Mouse (Mus musculus) heart, embryonic 12.5 days (tissue): ENCODE measurements around the gene Cadm1. TPM values are rescaled to one million over a fixed set of nuclear protein-coding genes. Genes with fewer than 3 reads are reported as not detected.

Experiments
- ATAC-seq: fragments of 200-750 bp; cut with Nextera tagmentation; 2 replicates; pipeline ENCODE4 v1.8.0; 2017; ENCODE audit warnings: moderate TSS enrichment, moderate library complexity; ENCODE audit not compliant: insufficient number of reproducible peaks, low FRiP score
- H3K27ac ChIP-seq: fragments of 300-500 bp; sonication (generic); 2 replicates; pipeline ENCODE4 v1.5.1; 2016; ENCODE audit warnings: mild to moderate bottlenecking, moderate library complexity; ENCODE audit not compliant: poor library complexity, severe bottlenecking
- H3K27me3 ChIP-seq: fragments of 300-500 bp; sonication (generic); replicated peaks from 2 replicates; pipeline ENCODE4 v1.6.1; 2016; ENCODE audit warnings: mild to moderate bottlenecking, moderate library complexity
- H3K36me3 ChIP-seq: fragments of 300-500 bp; sonication (generic); 2 replicates; pipeline ENCODE4 v1.6.1; 2016; ENCODE audit warnings: mild to moderate bottlenecking, moderate library complexity
- H3K4me1 ChIP-seq: fragments of 300-500 bp; sonication (generic); replicated peaks from 2 replicates; pipeline ENCODE4 v1.6.1; 2016; ENCODE audit warnings: mild to moderate bottlenecking
- H3K4me2 ChIP-seq: fragments of 300-500 bp; sonication (generic); 2 replicates; pipeline ENCODE4 v1.6.1; 2016; ENCODE audit warnings: mild to moderate bottlenecking, moderate library complexity
- H3K4me3 ChIP-seq: fragments of 300-500 bp; sonication (generic); 2 replicates; pipeline ENCODE4 v1.5.1; 2016; ENCODE audit warnings: mild to moderate bottlenecking
- H3K9ac ChIP-seq: fragments of 300-500 bp; sonication (generic); 2 replicates; pipeline ENCODE4 v1.6.1; 2016; ENCODE audit warnings: mild to moderate bottlenecking, moderate library complexity
- H3K9me3 ChIP-seq: fragments of 300-500 bp; sonication (generic); replicated peaks from 2 replicates; pipeline ENCODE4 v1.6.1; 2016; ENCODE audit warnings: mild to moderate bottlenecking, moderate library complexity
- WGBS: fragments of 180-500 bp; shearing (Covaris S2); methylation state at CpG from one replicate; pipeline ENCODE4 v1.1.7; 2016; 5-methylcytosine and 5-hydroxymethylcytosine counted together
- polyA plus RNA-seq: library from polyadenylated mRNA; unstranded; fragments of >200 nt; fragmentation: Nextera tagmentation; extraction: Ambion mirVana; gene quantifications from 2 replicates; pipeline ENCODE4 v1.2.1, GENCODE M21; 2016

The Cadm1 gene
- polyA plus RNA-seq, 1 experiment from 2014 or later = 18.7 TPM

DNA sequence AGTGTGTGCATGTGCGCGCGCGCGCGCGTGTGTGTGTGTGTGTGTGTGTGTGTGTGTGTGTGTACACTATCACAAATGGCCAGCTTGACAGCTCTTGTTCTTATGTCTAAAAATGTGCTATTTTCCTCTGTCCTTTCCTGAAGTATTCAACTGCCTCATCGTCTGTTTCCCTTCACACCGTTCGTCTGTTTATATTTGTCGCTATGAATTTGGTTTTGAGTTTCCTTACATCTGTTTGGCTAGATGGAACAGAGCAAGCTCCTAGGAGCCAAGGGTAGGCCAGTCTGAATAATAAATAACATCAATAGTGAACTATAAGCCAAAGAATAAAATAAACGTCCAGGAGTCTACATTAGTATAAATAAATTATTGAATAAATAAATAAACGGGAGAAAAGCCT lies 235.3 kb downstream of the Cadm1 start:
- Histone ChIP-seq H3K27me3 (no peaks in the 10 kb centered on the region), H3K4me2 (no peak overlapping the region), H3K9ac (no peak overlapping the region), H3K27ac (no peak overlapping the region), H3K9me3 (no peaks in the 10 kb centered on the region), H3K36me3 (no peaks in the 10 kb centered on the region), H3K4me3 (no peak overlapping the region), H3K4me1 (peaks cover 15% of the 10 kb centered on the region)
- WGBS = 83% methylated on average over 13 of the region's 13 CpGs
- no peak for ATAC-seq

GRCm38 (mm10) chr9:47766342-47766741 lies 236.4 kb downstream of the Cadm1 start:
- H3K9ac ChIP-seq = no peak overlapping the region
- no peaks in the 10 kb centered on the region for H3K27me3 ChIP-seq
- H3K9me3 ChIP-seq = no peaks in the 10 kb centered on the region
- ATAC-seq = no peak
- no peaks in the 10 kb centered on the region for H3K36me3 ChIP-seq
- peaks cover 11% of the 10 kb centered on the region for H3K4me1 ChIP-seq
- H3K4me3 ChIP-seq = no peak overlapping the region
- no peak overlapping the region for H3K4me2 ChIP-seq
- WGBS = 74% methylated on average over 10 of the region's 10 CpGs
- H3K27ac ChIP-seq = no peak overlapping the region

DNA sequence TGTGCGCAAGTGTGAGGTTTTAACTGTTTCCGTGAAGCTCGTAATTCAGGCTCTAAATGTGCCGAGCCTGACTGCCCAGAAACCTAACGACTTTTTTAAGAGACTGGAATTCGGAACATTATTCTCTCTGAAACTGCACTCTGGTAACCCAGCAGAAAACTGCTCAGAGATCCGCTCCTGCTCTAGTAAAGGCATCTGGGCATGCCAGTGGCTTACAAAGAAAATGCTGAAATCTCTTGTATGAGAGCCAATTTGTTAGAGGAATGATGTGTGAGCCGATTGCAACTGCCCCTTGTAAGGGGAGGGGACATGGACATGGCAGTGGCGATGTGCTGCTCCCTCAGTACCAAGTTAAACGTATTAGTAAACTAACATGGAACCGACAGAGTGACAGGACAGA lies 240.9 kb downstream of the Cadm1 start:
- Histone ChIP-seq H3K4me2 (no peak overlapping the region), H3K4me1 (peaks cover 17% of the 10 kb centered on the region), H3K9me3 (no peaks in the 10 kb centered on the region), H3K36me3 (no peaks in the 10 kb centered on the region), H3K9ac (no peak overlapping the region), H3K27ac (no peak overlapping the region), H3K27me3 (no peaks in the 10 kb centered on the region), H3K4me3 (no peak overlapping the region)
- WGBS = 66% methylated on average over 11 of the region's 11 CpGs
- ATAC-seq = no peak

GRCm38 (mm10) chr9:47771953-47772352 lies 242.0 kb downstream of the Cadm1 start:
- H3K27me3 ChIP-seq = no peaks in the 10 kb centered on the region
- no peak for ATAC-seq
- no peak overlapping the region for H3K4me3 ChIP-seq
- H3K36me3 ChIP-seq = no peaks in the 10 kb centered on the region
- H3K9me3 ChIP-seq = no peaks in the 10 kb centered on the region
- WGBS = 23% methylated on average over 5 of the region's 5 CpGs
- H3K27ac ChIP-seq = no peak overlapping the region
- H3K4me1 ChIP-seq = peaks cover 26% of the 10 kb centered on the region
- H3K9ac ChIP-seq = no peak overlapping the region
- no peak overlapping the region; the same call in 1 of the 2 replicates for H3K4me2 ChIP-seq

DNA sequence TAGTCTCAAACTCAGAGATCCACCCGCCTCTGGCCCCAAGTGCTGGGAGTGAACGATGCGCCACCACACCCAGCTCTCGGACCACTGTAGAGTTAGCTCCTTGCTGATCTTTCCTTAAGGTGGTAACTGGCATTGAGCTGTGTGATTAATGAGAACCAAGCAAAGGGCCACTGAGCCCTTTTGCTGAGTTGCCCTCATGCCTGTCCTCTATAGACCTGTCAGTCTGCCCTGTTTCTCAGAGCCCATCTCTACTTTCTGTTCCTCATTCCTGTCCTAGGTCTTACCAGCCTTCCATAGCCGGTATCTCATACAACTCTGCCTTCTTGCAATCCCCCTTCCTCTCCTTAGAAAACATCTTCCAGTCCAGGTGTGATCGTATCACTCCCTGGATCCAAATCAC lies 242.8 kb downstream of the Cadm1 start:
- ATAC-seq = no peak
- no peak overlapping the region for H3K4me2 ChIP-seq
- H3K27me3 ChIP-seq = no peaks in the 10 kb centered on the region
- H3K9me3 ChIP-seq = no peaks in the 10 kb centered on the region
- H3K27ac ChIP-seq = no peak overlapping the region
- peaks cover 30% of the 10 kb centered on the region for H3K4me1 ChIP-seq
- H3K4me3 ChIP-seq = no peak overlapping the region
- H3K36me3 ChIP-seq = no peaks in the 10 kb centered on the region
- H3K9ac ChIP-seq = no peak overlapping the region
- WGBS = 83% methylated on average over 6 of the region's 6 CpGs

DNA sequence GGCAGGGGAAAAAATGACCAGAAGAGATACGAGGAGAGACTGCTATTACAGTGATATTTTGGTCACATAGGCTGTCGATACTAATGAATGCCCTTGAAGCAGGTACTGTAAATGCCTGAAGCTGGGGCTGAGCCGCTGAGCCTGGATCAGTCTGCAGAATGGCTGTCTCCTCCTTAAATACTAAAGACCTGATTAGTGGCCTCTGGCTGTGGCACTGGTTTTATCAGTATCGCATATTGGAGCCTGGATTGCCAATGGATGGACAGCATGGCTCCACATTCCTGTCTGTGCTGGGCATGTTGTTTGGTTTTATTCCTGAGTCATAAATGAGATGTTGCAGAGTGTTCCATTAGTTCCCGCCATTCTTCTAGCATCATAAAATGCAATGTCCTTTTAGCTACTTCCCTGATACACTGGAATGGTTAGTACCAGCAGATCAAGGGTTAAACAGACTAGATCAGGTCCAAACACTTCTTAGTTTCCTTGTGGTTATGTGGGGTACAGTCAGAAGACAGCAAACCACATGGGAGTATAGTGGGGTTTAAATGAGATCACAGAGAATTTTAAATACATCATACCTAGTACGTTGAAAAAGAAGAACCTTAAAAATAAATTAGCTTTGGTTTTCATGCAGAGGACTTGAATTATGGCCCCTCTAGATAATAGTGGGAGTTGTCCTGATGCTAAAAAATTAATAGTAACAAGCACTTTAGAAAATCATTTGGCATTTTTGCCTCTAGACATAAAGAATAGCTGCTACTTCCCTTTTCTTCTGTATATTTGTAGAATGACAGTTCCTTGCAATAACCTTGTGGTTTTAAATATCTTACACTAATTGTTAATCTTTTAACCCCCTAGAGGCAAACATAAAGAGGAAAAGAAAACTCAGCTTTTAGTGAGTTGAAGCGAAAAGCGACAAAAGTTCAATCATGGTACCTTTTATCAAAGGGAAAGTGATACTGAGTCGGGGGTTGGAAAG lies 247.3 kb downstream of the Cadm1 start:
- Histone ChIP-seq H3K27me3 (no peaks in the 10 kb centered on the region), H3K4me3 (no peak overlapping the region), H3K27ac (no peak overlapping the region), H3K9me3 (no peaks in the 10 kb centered on the region), H3K4me1 (peaks cover 29% of the 10 kb centered on the region), H3K36me3 (no peaks in the 10 kb centered on the region), H3K9ac (no peak overlapping the region), H3K4me2 (no peak overlapping the region)
- ATAC-seq = no peak
- WGBS = 57% methylated on average over 9 of the region's 9 CpGs

DNA sequence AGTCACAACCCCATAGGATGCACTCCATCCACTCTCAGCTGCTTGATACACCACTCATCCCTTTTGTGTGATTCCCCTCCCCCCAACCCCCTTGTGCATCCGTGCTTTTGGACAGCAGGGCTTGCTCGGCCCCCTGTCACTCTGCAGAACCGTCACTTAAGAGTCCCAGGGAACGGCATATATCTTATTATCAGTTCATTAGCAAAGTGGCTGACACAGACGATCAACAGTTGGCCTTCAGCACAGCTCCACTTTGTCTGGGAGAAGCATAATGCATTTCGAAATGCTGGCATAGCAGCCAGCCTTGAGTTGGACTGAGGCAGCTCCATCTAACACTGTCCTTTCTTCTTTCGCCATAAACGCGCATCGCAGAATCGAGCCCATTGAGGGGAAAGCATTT lies 248.5 kb downstream of the Cadm1 start:
- Histone ChIP-seq H3K4me2 (peak overlapping the region; percentile 17; the same call in 1 of the 2 replicates), H3K9me3 (no peaks in the 10 kb centered on the region), H3K27me3 (no peaks in the 10 kb centered on the region), H3K27ac (no peak overlapping the region), H3K9ac (no peak overlapping the region), H3K4me1 (peaks cover 28% of the 10 kb centered on the region), H3K36me3 (no peaks in the 10 kb centered on the region), H3K4me3 (no peak overlapping the region)
- ATAC-seq = no peak
- 37% methylated on average over 11 of the region's 11 CpGs for WGBS

DNA sequence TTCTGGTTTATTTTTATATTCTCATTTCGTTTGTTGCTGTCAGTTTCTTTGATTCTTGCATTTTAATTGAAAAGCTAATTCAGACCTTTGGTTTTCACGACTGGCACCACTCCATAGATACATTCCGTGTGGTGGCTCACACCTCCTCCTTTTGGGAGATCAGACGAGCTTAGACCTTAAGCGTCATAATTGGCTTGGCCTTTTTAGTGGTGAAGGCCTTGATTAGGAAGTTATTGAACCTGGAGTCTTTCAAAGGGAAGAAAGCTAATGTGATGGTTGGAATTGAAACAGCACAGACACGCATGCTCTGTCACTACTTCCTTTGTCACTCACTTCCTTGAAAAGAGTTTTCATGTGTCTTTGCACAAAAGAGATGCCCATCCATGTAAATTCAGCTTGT lies 249.3 kb downstream of the Cadm1 start:
- H3K36me3 ChIP-seq = no peaks in the 10 kb centered on the region
- H3K9me3 ChIP-seq = no peaks in the 10 kb centered on the region
- ATAC-seq = no peak
- no peak overlapping the region for H3K27ac ChIP-seq
- no peak overlapping the region for H3K9ac ChIP-seq
- H3K4me3 ChIP-seq = no peak overlapping the region
- no peaks in the 10 kb centered on the region for H3K27me3 ChIP-seq
- peaks cover 28% of the 10 kb centered on the region for H3K4me1 ChIP-seq
- 60% methylated on average over 6 of the region's 6 CpGs for WGBS
- H3K4me2 ChIP-seq = no peak overlapping the region

DNA sequence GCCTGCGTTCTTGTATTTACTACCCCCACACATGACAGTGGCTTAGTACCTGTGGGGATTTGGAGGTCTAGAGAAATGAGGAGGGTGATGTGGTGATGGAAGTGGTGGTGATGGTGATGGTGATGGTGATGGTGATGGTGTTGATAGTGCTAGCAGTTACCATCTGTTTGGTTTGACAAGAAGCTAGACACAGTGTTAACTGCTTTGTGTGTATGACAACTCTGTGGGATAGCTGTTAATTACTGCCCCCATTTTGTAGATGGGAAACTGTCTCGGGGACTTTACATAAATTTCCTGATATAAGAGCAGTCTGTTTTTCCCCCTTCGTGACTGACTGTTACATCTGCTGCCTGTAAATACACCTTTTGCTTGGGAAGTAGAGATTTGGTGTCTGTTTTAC lies 256.7 kb downstream of the Cadm1 start:
- H3K27me3 ChIP-seq = no peaks in the 10 kb centered on the region
- WGBS = 52% methylated on average over 3 of the region's 3 CpGs

DNA sequence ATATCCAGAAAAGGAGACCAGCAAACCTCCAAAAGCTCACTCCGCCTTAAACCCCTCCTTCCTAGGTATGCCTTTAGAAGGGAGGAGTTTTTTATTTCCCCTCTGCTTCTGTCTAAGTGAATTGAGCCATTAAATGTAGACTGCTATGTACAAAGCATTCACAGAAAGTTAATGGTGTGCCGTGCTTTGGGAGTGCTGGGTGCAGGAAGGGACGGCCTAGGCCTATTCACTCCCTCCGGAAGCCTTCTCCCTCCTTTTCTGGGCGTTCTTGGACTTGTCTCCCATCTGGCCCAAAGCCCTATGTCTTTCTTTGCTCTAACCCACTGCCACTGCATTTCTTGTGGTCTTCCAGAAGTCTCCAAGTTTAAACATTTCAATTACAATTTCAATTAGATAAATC lies 268.5 kb downstream of the Cadm1 start:
- Histone ChIP-seq H3K9me3 (no peaks in the 10 kb centered on the region), H3K27ac (no peak overlapping the region), H3K9ac (no peak overlapping the region), H3K4me3 (no peak overlapping the region), H3K27me3 (no peaks in the 10 kb centered on the region), H3K4me2 (no peak overlapping the region), H3K4me1 (peaks cover 4% of the 10 kb centered on the region), H3K36me3 (no peaks in the 10 kb centered on the region)
- WGBS = 83% methylated on average over 5 of the region's 5 CpGs
- ATAC-seq = no peak

More for the DNA sequence above, 256.7 kb downstream of the Cadm1 start:
- Histone ChIP-seq H3K4me3 (no peak overlapping the region), H3K36me3 (no peaks in the 10 kb centered on the region), H3K4me2 (no peak overlapping the region), H3K27ac (no peak overlapping the region), H3K9ac (no peak overlapping the region), H3K4me1 (peaks cover 10% of the 10 kb centered on the region), H3K9me3 (no peaks in the 10 kb centered on the region)
- no peak for ATAC-seq

GRCm38 (mm10) chr9:47801242-47801641 lies 271.3 kb downstream of the Cadm1 start:
- Histone ChIP-seq H3K4me3 (no peak overlapping the region), H3K9ac (no peak overlapping the region)

More at GRCm38 (mm10) chr9:47801242-47801641, 271.3 kb downstream of the Cadm1 start:
- Histone ChIP-seq H3K36me3 (no peaks in the 10 kb centered on the region), H3K9me3 (no peaks in the 10 kb centered on the region), H3K4me1 (peaks cover 17% of the 10 kb centered on the region), H3K4me2 (no peak overlapping the region), H3K27me3 (no peaks in the 10 kb centered on the region), H3K27ac (no peak overlapping the region)
- ATAC-seq = no peak
- WGBS = 77% methylated on average over 4 of the region's 4 CpGs
